Mouse (Mus musculus): Measurements from ENCODE around the gene Cenpn. TPM values are rescaled to one million over a fixed set of nuclear protein-coding genes. Genes with fewer than 3 reads are reported as not detected.
A peak's percentile ranks its signal among the peaks of the same experiment; 100 is the strongest.

The Cenpn gene
- total RNA-seq, 2 experiments from 2014 or later, result 8.7 to 8.9 TPM

- no peak for DNase-seq (ENCODE audit: low spot score in 2 of 2)
Observed at GRCm38 (mm10) chr8:116935506-116935905, 14.0 kb downstream of the Cenpn start.

DNA sequence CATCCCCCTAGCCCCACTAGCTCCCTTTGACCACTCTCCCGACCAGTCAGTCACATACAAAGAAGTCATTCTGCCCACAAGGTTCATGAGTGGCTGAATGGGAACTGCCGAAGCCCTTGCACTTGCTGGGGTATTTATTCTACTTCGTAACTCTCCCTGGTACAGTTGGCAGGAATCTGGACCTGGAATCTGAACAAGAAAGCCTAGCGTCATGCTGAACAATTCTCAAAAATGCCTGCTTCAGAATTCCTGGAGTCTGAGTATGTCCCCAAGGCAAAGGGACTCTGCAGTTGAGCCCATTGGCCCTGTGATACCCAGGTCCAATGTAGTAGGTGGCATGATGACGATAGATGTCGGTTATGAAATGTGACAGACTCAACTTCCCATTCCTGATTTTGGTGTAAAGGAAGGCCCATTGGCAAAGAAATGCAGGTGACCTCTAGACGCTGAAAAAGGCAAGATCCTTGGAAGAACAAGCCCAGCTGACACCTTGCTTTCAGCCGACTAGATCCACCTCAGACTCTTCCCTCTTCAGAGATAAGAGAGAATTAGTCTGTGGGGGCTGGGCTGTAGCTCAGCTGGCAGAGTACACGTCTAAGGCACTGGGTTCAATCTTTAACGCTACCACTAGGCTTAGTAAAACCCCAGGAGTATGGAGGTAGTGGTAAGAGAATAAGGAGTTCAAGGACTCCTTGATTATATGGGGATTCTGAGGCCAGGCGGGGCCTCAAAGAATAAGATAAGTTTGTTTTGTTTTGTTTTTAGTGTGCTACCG is 20.9 kb downstream of the Cenpn start:
- DNase-seq (ENCODE audit: low spot score in 2 of 2), result no peak

GRCm38 (mm10) chr8:116943161-116943554 is 21.6 kb downstream of the Cenpn start, which contains the start of gene Atmin:
Gene Atmin, plus strand, starts transcription at chr8:116943393.
- DNase-seq (ENCODE audit: low spot score in 2 of 2), result peak; percentile 88 to 89

DNA sequence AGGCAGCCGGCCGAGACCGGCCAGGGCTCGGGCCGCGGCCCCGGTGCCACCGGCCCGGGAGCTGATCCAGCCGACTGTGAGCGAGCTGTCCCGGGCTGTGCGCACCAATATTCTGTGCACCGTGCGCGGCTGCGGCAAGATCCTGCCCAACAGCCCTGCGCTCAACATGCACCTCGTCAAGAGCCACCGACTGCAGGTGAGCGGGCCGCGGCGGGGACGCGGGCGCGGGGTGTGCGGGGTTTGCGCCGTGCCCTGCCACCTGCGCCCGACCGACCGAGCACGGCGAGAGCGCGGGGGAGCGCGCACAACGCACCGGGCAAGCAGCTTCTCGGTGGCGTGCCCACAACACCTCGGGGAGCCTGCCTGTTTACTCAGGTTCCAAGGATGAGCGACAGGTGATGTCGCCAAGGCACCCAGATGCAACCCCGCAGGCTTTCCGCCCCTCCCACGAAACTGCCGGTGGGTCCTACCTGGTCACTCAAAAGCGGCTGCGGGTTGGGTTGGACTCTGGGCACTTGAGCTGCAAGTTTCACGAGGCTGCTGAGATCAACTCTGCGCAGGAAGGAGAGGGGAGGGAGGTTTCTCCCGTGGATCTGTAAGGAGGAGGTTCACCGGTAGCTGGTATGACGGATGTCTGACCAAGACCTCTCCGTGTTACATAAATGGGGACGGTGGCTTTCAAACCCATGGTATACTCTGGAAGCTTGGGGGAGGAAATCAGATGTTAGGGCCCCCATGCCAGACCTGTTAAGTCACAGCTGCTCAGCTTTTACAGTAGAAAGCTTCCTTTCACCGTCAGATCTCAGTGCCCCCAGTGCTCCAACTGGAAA is 22.2 kb downstream of the Cenpn start:
- DNase-seq (ENCODE audit: low spot score in 2 of 2), result peak in 1 of 2 experiments; percentile 19

DNA sequence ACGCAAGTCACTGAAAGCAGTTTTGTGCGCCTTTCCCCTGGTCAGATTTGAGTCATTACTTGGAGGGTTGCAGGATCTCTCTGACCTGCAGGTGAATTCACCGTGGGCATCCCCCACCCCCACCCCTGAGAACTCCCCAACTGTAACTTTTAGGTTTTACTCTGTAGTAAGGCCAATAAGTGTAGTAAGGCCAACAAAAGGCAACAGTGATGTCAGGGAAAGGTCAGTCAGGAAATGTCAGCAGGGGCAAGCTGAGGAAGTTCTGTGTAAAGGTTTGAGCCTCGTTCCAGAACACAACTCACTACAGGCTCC is 22.8 kb downstream of the Cenpn start:
- DNase-seq (ENCODE audit: low spot score in 2 of 2), result no peak

- no peak for DNase-seq (ENCODE audit: low spot score in 2 of 2)
Observed at GRCm38 (mm10) chr8:116945169-116945910, 23.8 kb downstream of the Cenpn start.

DNA sequence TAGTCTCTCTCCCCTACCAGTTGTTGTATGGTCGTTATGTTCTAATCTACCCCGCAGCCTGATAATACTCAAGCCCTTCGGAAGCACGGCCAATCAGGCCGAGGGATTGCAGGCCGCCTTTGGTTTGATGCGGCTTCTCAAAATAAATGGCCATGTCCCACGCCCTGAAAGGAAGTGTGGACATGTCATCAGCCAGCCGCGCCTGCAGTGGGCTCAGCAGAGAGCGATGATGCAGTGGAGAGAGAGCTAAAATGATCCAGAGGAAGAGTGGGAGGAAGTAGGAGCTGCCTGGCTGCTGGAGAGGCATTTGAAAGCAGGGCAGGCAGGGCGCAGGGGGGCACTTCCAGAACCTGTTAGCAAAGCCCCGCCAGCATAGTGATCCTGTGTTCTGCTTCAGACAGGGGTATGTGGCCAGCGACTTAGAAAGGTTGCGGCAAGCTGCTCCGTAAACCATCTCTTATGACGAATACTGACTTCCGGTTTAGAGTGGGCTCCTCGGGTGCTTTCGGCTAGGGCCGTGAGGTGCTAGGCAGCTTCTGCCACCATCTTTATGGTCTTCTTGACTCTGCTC is 24.8 kb downstream of the Cenpn start:
- no peak for DNase-seq (ENCODE audit: low spot score in 2 of 2)

DNA sequence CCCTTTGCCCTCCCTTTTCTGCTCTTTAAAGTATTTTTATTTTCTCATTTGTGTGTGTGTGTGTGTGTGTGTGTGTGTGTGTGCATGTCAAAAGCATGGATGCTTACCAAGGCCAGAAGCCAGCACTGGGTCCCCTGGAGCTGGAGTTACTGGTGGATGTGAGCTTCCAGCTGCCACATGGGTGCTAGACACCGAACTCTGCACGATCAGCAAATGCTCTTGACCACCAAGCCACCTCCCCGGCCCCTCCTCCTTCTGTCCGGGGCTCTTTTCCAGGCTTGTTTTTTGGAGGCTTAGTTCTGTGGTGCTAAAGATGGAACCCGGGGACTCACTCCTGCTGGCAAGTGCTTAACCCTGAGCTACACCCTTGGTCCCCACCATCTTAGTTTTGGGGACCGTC is 25.3 kb downstream of the Cenpn start:
- DNase-seq (ENCODE audit: low spot score in 2 of 2), result no peak

DNA sequence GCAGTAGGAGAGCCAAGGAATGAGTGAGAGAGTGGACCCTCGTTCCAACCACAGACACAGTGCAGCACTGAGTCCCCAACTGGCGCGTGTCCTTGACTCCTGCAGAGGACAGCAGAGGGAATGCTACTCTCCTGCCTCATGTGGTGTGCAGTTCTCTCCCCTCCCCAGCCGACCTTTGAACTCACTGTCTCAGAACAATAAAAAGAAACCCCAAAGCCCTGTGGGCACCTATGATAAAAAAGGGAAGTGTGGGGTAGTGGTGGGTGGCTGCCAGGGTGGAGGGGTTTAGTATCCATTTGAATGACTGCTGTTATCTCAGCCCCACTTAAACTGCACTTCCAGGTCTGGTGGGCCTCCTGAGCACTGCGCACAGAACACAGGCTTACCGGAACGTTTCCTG is 26.1 kb downstream of the Cenpn start:
- DNase-seq (ENCODE audit: low spot score in 2 of 2), result no peak

DNA sequence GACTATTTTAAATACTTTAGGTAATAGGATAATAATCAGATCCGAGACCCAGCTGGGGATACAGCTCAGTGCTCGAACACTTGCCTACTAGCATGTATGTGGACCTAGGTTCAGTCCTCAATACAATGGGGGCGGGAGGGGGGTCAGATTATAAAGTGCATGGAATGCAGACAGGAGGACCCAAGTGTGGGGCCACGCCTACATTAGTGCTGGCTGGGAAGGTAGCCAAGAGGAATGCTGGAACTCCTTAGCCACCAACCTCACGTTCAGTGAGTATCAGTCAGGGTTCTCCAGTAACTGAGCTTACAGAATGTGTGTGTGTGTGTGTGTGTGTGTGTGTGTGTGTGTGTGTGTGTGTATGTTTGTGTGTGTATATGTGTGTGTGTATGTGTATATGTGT is 29.8 kb downstream of the Cenpn start:
- no peak for DNase-seq (ENCODE audit: low spot score in 2 of 2)

- DNase-seq (ENCODE audit: low spot score in 2 of 2), result no peak
Observed at GRCm38 (mm10) chr8:116951778-116952177, 30.2 kb downstream of the Cenpn start.

DNA sequence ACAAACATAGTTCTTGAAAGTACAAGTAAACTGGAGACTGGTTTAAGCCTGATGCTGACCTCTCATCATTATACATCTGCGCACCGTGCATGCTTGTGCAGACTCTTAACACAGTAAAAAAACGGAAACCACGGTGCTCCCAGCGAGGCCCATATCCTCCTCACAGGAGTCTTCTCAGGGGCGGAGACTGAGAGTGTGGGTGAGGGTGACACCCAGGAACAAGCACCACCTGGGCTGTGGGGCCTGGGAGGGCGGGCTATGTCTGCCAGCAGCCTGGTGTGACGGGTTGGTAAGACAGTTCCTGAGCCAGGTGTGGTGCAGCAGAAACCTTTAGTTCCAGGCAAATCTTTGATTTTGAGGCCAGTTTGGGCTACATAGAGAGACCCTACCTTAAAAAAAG is 30.9 kb downstream of the Cenpn start:
- DNase-seq (ENCODE audit: low spot score in 2 of 2), result no peak

DNA sequence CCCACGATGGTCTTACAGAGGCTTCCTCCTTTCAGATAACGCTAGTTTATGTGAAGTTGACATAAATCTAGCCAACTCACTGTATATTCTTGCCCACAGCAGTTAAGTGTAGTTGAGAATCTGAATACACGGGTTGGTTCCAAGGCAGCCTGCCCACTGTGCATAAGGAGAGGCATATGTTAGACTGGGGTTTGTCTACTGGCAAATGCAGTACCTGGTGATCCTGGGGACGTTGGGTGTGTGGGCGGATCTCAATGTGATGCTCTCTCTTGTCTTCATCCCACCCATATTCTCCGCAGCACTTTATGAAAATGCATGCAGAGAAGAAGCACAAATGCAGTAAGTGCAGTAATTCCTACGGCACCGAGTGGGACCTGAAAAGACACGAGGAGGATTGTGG is 32.9 kb downstream of the Cenpn start:
- DNase-seq (ENCODE audit: low spot score in 2 of 2), result no peak

- no peak for DNase-seq (ENCODE audit: low spot score in 2 of 2)
Observed at GRCm38 (mm10) chr8:116969531-116969930, 48.0 kb downstream of the Cenpn start.

DNA sequence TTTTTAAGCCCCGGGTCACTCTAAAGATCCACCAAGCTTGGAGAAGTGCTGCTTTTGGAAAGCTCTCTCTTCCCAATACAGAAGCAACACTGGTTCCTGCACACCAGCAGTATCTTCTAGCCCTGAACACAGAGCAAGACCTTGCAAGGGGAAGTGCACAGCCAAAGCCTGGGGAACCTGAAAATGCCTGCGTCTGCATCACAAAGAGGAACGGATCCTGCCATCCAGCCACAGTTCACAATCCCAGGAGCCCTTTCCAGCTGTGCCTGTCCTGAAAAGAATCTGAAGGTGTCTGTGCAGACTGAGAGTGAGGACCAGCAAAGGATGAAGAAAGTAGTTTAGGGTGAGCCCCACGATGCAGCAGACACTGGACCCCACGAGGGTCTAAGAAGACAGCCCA is 53.5 kb downstream of the Cenpn start:
- no peak for DNase-seq (ENCODE audit: low spot score in 2 of 2)

- no peak for DNase-seq (ENCODE audit: low spot score in 2 of 2)
Observed at GRCm38 (mm10) chr8:116975606-116976005, 54.1 kb downstream of the Cenpn start.

- no peak for DNase-seq (ENCODE audit: low spot score in 2 of 2)
Observed at GRCm38 (mm10) chr8:116978052-116978451, 56.5 kb downstream of the Cenpn start.

DNA sequence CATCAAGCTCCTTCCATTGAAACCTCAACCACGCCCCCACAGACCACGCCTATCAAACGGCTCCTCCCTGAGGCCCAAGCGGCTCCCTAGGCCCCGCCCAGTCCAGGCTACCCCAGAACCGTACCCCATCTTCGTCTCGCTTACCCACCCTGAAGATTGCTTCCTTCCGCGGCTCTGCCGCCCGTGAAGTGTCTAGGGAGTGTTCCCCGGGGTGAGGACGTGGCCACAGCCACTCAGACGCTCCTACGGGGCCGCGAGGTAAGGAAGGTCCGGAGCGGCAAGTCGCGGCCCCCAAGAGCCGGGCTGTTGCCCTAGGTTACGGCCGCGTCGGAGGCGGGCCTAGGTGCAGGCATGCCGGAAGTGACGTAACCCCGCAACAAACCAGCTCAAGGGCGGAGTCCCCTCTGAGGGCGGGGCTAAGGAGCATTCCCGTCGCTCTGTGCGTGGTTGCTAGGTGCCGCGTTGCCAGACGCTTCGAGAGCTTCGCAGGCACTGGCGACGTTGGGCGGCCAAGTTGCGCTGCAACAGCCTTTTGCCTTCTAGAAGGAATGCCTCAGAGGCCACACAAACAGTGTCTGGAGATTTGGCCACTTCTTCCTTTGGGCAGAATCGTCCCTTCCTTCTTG is 57.2 kb downstream of the Cenpn start, which contains the start of gene 1700030J22Rik:
1700030J22Rik (minus strand) TSS at position 329 of the 626 bp plus-strand sequence.
- DNase-seq (ENCODE audit: low spot score in 2 of 2), result peak; percentile 90 to 98

GRCm38 (mm10) chr8:116980117-116980516 is 58.6 kb downstream of the Cenpn start:
- DNase-seq (ENCODE audit: low spot score in 2 of 2), result peak in 1 of 2 experiments; percentile 55

GRCm38 (mm10) chr8:116989842-116990241 is 68.3 kb downstream of the Cenpn start:
- no peak for DNase-seq (ENCODE audit: low spot score in 2 of 2)
